Mouse (Mus musculus): ENCODE results near the gene Nup43.
"Not testable (repeated sequence)": the region's sequence is repeated elsewhere in the genome, so short reads cannot be mapped to it uniquely, and the experiment has no call there.

The Nup43 gene

GRCm38 (mm10) chr10:7667342-7667802 is at the start of gene Nup43:
TSS of gene Nup43 (plus strand) at chr10:7667503.
- peak; percentile 86 for DNase-seq (ENCODE audit: low read depth, low spot score)

- DNase-seq (ENCODE audit: low read depth, low spot score), result not testable (repeated sequence)
Measured at GRCm38 (mm10) chr10:7617556-7617955, 49.7 kb upstream of the Nup43 start.

DNA sequence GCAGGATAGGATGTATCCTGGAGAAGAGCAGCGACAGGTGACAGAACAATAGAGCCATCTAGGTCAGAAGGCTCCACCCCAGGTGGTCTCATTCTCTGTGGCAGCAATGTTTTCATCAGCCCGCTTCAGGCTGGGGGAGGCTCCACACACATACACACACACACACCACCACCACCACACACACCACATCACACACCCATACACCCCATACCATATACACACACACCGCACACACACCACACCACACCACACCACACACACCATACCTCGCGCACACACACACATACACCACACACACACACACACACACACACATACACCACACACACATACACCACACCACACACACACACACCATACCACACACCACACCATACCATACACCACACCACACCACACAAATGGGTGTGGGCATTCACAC is 47.5 kb upstream of the Nup43 start:
- no peak for DNase-seq (ENCODE audit: low read depth, low spot score)

DNA sequence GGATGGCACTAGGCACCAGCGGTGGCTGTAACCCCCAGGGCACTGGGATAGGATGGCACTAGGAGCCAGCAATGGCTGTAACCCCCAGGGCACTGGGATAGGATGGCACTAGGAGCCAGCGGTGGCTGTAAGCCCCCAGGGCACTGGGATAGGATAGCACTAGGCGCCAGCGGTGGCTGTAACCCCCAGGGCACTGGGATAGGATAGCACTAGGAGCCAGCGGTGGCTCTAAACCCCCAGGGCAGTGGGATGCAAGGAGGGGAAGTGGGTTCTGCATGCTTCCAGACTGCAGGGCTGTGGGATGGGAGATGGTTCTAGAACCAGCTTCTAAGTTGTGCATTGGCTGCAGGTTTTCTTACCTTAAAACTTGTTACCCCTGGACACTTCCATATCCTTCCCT is 46.6 kb upstream of the Nup43 start:
- DNase-seq (ENCODE audit: low read depth, low spot score), result no peak

DNA sequence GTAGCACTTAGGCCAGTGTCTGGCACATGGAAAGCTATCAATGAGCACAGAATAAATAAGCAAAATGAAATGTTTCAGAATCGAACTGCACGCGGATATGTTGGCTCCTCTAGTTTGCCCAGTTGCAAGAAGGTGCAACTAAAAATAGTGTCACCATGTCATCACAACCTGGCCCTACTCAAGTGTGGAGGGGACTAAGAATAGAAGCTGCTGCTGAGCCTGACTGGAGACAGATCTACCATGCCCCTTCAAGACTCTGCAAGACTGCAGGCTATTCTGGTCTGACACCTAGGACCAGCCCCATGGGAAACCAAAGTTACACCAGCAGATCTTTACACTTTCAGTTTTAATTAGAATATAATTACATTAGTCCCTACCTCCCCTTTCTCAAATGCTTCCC is 44.9 kb upstream of the Nup43 start:
- no peak for DNase-seq (ENCODE audit: low read depth, low spot score)

DNA sequence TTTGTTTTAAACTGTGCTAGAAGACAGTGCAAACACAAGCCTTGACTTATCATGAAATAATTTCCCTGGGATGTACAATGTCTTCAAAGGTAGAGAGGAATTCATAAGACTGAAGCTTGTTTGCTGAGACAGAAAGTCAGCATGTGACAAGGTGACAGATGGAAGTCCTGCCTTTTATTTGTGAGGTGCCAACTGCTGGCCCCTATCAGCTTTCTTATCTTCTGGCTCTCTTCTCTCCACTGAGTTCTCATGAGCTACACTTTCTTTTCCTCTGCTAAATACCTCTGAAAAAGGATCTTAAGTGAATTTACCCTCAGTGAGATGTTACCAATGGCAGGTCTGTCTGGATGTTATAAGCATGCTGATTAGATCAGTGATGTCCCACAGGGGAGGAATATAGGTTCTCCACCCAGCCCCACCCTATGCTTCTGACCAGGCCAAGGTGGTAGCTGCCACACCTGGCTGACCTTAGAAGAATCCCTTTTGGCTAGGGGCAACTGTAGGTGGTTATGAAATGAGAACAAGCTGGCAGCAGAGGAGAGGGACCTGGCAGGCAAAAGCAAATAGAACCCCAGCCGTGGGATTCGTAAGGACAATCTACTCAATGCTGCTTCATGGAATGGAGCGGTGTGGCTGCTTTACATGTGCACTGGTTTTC is 43.3 kb upstream of the Nup43 start:
- DNase-seq (ENCODE audit: low read depth, low spot score), result no peak

DNA sequence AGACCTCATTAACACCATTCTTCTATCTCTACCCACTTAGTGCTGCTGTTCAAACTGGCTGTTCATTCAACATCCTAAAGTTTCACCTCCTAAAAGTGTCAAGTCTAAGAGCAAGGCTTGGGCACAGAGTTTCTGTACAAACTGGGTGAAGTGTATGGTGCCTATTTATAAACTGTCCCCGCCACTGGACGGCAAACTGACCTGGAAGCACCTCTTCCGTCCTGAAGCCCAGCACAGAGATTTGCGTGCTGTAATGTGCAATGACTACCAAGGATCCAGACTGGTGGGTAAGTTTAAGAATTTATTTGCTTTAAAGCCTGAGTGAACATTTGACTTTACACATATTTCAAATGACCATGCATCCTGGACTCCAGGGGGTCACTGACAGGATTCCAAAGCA is 38.2 kb upstream of the Nup43 start:
- DNase-seq (ENCODE audit: low read depth, low spot score), result no peak

DNA sequence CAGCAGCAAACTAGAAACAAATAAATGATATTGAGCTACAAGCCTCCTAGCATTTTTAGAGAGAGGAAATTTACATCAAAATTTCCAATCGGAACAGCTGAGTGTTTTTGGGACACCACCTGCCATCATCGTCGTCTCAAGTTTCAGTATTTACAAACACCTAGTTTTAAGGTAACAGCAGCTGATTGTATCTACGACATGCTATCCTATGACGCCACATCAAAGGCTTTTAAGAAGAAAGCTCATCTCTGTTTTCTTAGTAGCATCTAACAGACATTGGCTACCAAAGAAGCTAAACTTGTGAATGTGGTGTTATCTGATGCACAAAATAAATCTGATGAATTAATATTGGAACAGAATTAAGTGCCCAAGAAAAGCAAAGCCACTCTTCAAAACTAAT is 37.0 kb upstream of the Nup43 start:
- no peak for DNase-seq (ENCODE audit: low read depth, low spot score)

DNA sequence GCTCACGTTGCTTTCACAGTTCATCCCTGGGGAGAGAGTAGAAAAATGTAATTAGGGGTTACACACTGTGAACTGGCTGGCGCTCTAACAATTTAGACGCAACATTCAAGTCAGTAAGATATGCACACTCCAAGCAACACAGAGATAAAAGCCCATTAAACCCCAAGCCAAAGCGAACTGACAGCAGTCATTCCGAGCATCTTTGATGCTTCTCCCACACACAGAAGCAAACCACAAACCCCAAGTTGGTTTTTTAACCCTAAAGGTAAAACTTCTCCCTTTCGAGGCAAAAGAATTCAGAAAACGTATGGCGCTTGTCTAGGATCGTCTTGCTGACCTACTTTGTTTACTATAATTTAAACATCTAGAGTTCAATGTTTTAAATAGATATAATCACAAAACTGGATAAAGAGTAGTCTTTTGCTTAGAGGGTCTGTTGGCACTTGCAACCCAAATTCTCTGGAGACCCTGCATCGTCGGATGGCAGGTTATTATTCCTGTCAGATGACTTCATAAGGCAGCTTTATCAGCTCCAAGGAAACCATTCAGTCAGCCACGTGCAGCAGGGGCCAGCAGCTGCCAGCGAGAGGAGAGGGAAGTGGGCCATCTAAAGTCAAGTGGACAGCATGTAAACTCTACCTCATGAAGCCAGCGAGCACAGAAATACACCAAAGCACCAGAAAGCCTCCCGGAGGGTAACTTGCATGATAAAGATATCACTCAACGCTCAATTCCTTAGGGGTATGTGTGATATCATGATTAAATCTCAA is 36.2 kb upstream of the Nup43 start:
- DNase-seq (ENCODE audit: low read depth, low spot score), result no peak

DNA sequence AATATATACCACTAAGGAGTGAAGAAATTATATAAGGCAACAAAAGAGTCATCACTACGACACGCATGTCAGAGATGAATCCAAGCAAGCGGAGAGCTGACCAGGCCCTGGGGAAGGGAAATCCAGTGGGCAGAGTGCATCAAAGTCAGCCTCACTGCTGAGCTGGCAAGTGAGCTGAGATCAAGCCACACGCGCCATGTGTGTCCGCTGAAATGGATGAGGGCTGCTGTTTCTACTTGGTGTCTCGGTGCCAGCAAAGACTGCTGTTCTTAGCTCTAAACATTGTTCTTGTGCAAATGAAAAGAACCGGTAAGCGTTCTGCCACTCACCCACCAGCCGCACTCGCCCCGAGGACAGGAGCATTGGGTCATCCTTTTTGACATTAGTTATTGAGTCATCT is 26.9 kb upstream of the Nup43 start:
- no peak for DNase-seq (ENCODE audit: low read depth, low spot score)

- no peak for DNase-seq (ENCODE audit: low read depth, low spot score)
Measured at GRCm38 (mm10) chr10:7645911-7646310, 21.4 kb upstream of the Nup43 start.

- no peak for DNase-seq (ENCODE audit: low read depth, low spot score)
Measured at GRCm38 (mm10) chr10:7649059-7649458, 18.2 kb upstream of the Nup43 start.

DNA sequence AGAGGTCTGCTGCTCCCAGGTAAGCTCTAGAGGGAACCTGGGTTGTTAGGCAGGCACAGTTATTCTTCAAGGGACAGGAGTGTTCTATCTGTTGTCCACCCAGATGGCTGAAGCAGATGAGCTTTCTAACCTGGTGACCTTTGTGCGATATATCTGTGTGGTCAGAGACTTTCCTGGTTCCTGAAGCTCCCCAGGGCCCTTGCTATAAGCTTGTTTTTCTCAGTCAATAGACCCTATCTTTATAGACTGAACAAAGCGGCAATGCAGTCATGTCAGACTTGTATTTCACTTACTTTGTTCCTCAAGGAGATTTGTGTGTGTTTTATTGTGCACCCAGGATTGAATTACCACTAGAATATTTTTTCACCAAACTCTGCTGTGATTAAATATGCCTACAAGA is 16.2 kb upstream of the Nup43 start:
- DNase-seq (ENCODE audit: low read depth, low spot score), result no peak

GRCm38 (mm10) chr10:7662471-7663141 is 4.7 kb upstream of the Nup43 start:
- no peak for DNase-seq (ENCODE audit: low read depth, low spot score)

DNA sequence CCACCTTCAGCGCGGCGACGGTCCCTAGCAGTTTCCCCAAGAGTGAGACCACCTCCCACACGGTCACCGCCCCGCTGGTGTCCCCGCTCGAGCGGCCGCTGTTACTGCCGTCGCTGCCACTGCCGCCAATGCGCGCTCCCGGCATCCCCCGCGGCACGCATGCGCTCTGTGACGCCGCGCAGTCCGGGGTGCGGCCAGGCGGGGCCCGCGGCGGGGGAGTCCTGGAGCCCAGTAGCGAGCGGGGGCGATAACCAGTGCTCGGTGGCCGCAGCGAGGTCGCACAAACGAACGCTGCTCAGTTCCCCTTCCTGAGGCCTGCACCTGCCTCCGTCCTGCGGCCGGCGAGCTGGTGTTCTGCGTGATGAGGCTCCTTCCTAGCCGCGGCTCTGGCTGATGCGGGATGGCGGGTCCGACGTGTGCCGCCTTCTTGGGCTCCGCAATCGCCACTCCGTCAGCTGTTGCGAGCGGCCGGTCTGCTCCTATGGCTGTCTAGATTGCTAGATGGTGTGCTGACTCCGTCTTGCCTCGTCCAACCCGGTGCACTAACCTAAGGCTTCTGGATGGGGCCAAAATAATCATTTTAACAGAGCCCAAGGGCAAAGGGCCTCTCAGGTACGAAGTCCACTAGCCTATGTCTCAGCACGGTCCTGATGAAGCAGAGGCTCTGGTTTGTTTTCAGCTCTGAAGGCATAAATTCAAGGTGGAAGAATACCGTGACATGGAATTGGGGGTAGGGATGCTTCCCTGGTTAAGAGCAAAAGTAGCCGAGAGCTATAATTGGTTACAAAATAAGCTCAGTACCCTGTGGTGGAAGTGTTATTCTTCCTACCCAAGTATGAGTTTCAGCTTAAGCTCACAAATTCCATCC is 3.9 kb upstream of the Nup43 start:
- DNase-seq (ENCODE audit: low read depth, low spot score), result peak; percentile 74

GRCm38 (mm10) chr10:7664027-7664526 is 3.2 kb upstream of the Nup43 start:
- DNase-seq (ENCODE audit: low read depth, low spot score), result no peak

DNA sequence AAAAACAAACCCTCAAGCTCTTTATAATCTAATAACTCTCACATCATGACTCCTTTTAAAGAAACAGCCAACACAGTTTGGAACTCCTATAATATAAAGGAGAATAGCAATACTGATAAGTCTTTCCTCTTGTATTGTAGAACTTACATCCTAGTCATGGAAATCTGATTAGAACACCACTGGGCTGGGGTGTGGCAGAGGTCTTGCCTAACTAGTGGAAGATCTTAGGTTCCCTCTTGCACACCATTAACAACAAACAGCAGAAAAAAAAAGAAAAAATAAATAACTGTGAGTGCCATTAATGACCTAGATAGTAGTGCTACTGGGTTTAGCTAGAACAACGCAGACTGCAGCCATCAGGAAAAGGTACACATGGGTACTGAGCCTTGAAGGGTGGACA is 2.4 kb upstream of the Nup43 start:
- no peak for DNase-seq (ENCODE audit: low read depth, low spot score)

- no peak for DNase-seq (ENCODE audit: low read depth, low spot score)
Measured at GRCm38 (mm10) chr10:7673673-7674072, 6.4 kb downstream of the Nup43 start.

- peak; percentile 63 for DNase-seq (ENCODE audit: low read depth, low spot score)
Measured at GRCm38 (mm10) chr10:7680731-7681301, 13.5 kb downstream of the Nup43 start, which contains the start of the genes Pcmt1 and Lats1. TSS of gene Pcmt1 (minus strand) at chr10:7681136. TSS of gene Lats1 (plus strand) at chr10:7681214.

- no peak for DNase-seq (ENCODE audit: low read depth, low spot score)
Measured at GRCm38 (mm10) chr10:7681343-7682025, 14.2 kb downstream of the Nup43 start.

All from retina, adult 2 months (tissue).